Mouse (Mus musculus) c-Kit-positive CD71-positive TER-119-positive erythroid progenitor cells, embryonic 14.5 days (primary cell): ENCODE results near the gene Ulk4.
A peak's percentile ranks its signal among the peaks of the same experiment; 100 is the strongest.

Experiments
- DNase-seq: peaks from one replicate; pipeline ENCODE4 v3.0.0-alpha.2; 2013; ENCODE audit warnings: low spot score

The Ulk4 gene

GRCm38 (mm10) chr9:121299976-121300570 is 23.1 kb upstream of the Ulk4 start:
- no peak for DNase-seq

DNA sequence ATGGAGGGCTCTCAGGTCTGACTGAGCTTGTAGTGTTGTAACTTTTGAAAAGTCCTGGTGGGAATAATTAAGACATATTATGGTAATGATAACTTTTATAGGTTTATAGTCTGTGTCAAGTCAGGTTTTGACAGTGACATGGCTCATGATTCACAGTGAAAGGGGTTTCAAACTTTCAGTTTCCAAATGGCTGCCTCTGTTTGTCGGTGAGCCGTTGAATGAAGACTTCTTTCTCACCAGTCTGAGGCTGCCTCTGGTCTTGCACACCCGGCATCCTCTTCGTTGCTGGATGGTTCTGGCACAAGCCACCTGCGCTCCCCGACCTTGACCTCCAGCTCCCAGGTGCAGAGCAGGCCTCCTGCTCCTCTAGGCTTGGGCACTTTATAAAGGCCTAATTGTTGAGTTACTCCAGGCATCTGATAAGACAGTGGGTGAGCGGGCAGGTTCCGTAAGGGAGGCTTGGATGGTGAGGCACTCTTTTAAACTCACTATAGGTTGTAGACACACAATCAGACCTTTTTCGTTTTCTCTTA is 22.3 kb upstream of the Ulk4 start:
- DNase-seq = no peak

DNA sequence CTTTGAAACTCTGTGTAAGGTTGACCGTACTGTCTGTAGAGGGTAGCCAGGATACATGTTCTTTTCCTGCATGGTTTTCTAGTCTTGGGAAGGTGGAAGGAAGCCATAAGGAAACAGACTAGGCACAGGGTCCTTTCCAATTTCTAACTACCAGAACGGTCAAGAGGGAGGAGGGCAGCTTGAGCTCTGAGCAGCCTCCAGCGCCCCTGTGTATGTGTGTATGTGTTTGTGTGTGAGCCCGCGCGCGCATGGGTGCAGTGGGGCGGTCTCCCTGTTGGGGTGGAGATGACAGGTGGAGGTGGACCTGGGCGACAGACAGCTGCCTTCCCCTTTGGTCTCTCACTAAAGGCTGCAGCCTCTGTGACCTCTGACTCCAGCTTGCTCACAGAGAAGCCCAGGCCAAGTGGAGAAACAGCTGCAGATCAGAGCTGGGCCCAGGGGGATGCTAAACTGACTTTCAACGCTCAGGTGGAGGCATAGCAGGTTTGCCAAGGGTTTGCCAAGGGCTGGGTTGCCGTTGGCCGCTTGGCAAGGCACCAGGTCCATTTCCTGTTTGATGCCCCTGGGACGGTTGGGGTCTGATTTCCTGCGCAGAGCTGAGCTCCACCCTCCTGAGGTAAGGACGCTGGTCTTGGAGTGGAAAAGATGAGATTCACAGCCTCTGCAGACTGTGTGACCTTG is 21.6 kb upstream of the Ulk4 start:
- DNase-seq = no peak

- no peak for DNase-seq
Measured at GRCm38 (mm10) chr9:121298065-121298398, 21.0 kb upstream of the Ulk4 start.

GRCm38 (mm10) chr9:121297171-121298064 is 20.4 kb upstream of the Ulk4 start, which contains the start of gene Trak1:
Trak1 (plus strand) TSS chr9:121297502.
- peak; percentile 57 for DNase-seq

DNA sequence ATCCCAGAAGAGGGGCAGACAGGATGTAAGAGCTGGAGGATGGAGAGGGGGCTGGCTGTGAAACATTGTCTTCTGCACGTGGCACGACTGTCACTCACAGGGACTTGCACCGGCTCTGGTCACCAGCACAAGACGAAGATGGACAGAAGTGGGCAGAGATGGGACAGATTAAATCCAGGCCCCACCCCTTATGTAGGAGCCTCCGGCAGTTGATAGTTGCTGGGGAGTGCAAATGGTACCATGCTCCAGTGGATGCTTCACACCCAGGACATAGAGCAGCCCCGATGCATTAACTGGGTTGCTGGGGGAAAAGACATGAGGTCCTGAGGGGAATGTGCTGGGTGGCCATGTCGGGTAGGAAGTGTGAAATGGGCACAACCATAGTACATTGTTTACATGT is 18.2 kb upstream of the Ulk4 start:
- no peak for DNase-seq

DNA sequence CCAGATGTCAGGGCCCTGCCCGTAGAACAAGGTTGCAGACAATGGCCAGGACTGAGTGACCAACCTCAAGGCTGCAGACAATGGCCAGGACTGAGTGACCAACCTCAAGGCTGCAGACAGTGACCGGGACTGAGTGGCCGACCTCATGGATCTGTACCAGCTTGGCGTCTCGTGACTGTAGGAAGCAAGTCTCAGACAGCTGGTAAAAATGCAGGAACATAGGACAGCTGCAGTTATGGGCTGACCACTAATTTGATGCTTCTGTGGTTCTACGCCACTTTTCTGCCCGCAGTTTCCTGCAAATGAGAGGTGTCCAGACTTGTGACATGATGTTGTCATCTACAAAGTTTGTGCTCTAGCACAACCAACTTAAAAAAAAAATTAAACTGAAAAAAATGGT is 16.2 kb upstream of the Ulk4 start:
- no peak for DNase-seq

DNA sequence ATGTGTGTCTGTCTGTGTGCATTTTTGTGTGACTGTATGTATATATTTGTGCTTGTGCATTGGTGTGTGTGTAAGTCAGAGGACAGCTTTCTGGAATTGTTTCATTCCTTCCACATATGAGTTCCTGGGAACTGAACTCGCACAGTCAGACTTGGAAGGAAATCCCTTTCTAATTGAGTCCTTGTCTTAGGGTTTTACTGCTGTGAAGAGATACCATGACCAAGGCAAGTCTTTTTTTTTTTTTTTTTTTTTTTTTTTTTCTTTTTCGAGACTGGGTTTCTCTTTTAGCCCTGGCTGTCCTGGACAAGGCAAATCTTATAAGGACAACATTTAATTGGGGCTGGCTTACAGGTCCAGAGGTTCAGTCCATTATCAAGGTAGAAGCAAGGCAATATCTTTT is 14.3 kb upstream of the Ulk4 start:
- no peak for DNase-seq

DNA sequence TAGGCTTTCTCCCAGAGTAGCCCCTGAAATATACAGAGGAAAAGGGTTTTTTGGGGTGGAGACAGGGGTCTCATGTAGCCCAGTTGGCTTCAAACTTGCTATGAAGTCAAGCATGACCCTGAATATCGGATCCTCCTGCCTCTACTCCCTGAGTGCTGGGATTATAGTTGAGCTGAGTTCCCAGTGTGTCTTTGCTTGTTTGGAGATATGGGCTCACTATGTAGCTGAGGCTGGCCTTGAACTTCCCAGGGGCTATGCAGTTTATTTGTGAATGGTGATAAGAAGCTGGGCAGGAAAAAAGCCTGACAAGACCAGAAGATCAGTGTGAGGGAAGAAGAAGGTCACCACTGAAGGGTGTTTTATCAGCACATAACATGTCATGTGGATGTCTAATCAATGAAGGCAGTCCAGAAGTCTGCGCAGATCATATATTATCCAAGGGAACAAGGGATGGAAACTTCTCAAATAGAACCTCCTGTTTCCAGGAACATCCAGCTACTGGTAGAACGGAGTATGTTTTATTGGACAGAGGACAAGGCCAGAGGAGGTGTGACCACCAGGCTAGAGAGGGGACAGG is 9.4 kb upstream of the Ulk4 start:
- DNase-seq = peak; percentile 67

- peak; percentile 75 for DNase-seq
Measured at GRCm38 (mm10) chr9:121285341-121286324, 8.6 kb upstream of the Ulk4 start.

- DNase-seq = peak; percentile 71
Measured at GRCm38 (mm10) chr9:121284422-121284821, 7.4 kb upstream of the Ulk4 start.

- no peak for DNase-seq
Measured at GRCm38 (mm10) chr9:121283620-121284185, 6.7 kb upstream of the Ulk4 start.

DNA sequence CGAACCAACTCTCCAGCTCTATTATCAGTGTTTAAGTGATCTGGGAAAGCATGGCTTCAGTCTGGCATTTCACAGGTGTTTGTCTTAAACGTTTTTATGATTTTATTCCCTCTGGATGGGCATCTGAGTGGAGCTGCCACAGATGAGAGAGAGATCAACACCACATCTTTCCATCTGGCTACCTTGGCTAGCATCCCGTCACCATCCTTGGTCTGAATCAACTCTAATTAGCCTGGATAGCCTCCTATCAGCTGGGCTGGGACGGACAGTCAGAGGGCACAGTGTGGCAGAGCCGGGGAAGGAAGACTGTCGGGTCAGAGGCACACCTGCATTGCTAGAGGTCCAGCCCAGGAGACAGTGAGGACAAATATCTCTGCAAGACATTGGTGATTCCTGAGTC is 4.9 kb upstream of the Ulk4 start:
- no peak for DNase-seq

GRCm38 (mm10) chr9:121279216-121279615 is 2.2 kb upstream of the Ulk4 start:
- no peak for DNase-seq

DNA sequence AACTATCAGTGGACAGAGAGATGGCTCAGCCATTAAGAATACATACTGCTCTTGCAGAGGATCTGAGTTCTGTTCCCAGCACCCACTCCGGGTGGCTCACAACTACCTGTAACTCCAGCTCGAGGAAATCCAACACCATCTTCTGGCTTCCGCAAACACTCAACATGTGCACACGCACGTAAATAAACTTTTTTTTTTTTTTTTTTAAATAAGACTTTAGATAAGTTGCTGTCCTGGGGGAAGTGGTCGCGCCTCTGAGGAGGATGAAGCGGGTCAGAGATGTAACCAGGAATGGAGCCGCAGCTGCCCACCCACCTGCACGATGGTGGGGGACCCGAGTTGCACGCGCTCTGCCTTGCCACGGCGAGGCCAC is 266 bp downstream of the Ulk4 start:
- DNase-seq = no peak

- no peak for DNase-seq
Measured at GRCm38 (mm10) chr9:121271561-121271960, 5.4 kb downstream of the Ulk4 start.

- no peak for DNase-seq
Measured at GRCm38 (mm10) chr9:121271149-121271548, 5.8 kb downstream of the Ulk4 start.

DNA sequence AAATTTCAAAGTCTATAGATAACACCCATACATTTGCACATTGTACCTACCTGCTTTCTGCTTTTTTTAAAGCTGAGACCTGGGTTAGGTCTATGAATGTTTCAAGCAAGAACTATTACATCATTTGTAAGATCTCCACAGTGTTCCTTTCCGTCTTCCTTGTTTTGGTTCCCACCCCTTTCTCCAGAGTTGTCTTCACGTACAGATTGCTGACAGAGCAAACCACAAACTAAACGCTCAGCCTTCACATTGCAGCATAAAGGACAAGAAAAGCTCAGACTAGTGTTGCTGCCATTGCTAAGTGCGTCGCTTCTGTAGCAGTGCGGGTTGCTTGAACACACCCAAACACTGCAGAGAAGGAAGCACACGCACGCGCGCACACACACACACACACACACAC is 11.7 kb downstream of the Ulk4 start:
- no peak for DNase-seq

- DNase-seq = no peak
Measured at GRCm38 (mm10) chr9:121257106-121257505, 19.9 kb downstream of the Ulk4 start.

DNA sequence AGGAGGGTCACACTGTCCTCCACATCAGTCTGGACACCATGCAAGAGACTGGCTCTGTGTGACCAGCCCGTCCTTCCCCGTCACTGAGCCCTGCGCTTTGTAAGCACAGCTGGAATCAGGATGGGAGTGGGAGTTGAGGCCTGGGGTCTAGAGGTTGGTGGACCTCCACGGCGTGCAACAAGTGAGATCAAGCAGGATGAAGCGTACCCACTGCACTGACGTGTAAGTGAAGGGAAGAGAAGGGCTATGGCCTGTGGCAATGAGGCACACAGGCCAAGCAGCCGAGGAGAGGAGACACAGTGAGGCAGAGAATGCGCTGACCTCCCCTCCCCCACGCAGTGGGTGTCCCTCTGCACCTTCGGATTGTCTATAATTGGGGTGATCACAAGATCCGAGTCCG is 22.2 kb downstream of the Ulk4 start:
- DNase-seq = no peak

- DNase-seq = no peak
Measured at GRCm38 (mm10) chr9:121253983-121254382, 23.0 kb downstream of the Ulk4 start.
